Mouse (Mus musculus): Measurements from ENCODE around the gene Ptgfr.

DNA sequence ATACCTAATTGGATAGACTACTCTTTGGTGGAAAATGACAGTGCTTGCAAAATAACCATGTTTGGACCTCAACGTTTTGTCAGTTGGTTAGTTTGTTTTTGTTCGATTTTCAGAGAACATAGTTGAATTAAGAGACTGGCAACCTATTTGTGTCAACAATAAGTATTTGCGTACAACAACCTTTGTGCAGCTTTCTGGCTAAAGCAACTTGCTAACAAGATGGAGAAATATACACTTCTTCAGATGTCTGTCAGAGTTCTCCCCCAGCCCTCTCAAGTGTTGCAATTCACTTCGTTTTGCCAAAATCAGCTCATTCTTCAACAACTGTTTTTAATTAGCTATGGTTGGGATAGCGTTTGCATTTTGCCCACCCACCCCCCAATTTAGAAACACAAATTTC lies 46.5 kb upstream of the Ptgfr start:
- TF ChIP-seq POLR2A (IDR thresholded peaks at IDR 0.05; ENCODE audit: low read depth, low read length) (no peak), CTCF (IDR thresholded peaks at IDR 0.05; ENCODE audit: extremely low read depth, insufficient read length, insufficient replicate concordance, low read depth, low read length) (no peak)
